Mouse (Mus musculus) hindbrain, postnatal 0 days (tissue): ENCODE measurements around the gene Shc4. TPM values are rescaled to one million over a fixed set of nuclear protein-coding genes. Genes with fewer than 3 reads are reported as not detected.

ENCODE experiments used
- ATAC-seq: fragments of 200-750 bp; cut with Nextera tagmentation; 2 replicates; pipeline ENCODE4 v1.8.0; 2017; ENCODE audit warnings: mild to moderate bottlenecking, moderate TSS enrichment, moderate library complexity
- DNase-seq: peaks from one replicate; pipeline ENCODE4 v3.0.0-alpha.2; 2015; ENCODE audit warnings: low spot score
- H3K27ac ChIP-seq: fragments of 300-500 bp; sonication (generic); 2 replicates; pipeline ENCODE4 v1.5.1; 2014; ENCODE audit warnings: mild to moderate bottlenecking
- H3K27me3 ChIP-seq: fragments of 300-500 bp; sonication (generic); 2 replicates; pipeline ENCODE4 v1.6.1; 2014; ENCODE audit warnings: low read length, mixed read lengths; ENCODE audit not compliant: insufficient read depth
- H3K36me3 ChIP-seq: fragments of 300-500 bp; sonication (generic); 2 replicates; pipeline ENCODE4 v1.6.1; 2014; ENCODE audit warnings: low read length, mixed read lengths; ENCODE audit not compliant: insufficient read depth
- H3K4me1 ChIP-seq: fragments of 300-500 bp; sonication (generic); 2 replicates; pipeline ENCODE4 v1.6.1; 2014; ENCODE audit warnings: antibody characterized with exemption, low read length, mixed read lengths; ENCODE audit not compliant: insufficient read depth
- H3K4me2 ChIP-seq: fragments of 300-500 bp; sonication (generic); 2 replicates; pipeline ENCODE4 v1.6.1; 2014; ENCODE audit warnings: low read depth, mild to moderate bottlenecking, low read length, moderate library complexity, mixed read lengths
- H3K4me3 ChIP-seq: fragments of 300-500 bp; sonication (generic); 2 replicates; pipeline ENCODE4 v1.5.1; 2014; ENCODE audit warnings: low read length
- H3K9ac ChIP-seq: fragments of 300-500 bp; sonication (generic); replicated peaks from 2 replicates; pipeline ENCODE4 v1.6.1; 2014; ENCODE audit warnings: mild to moderate bottlenecking, low read length, moderate library complexity, mixed read lengths
- H3K9me3 ChIP-seq: fragments of 300-500 bp; sonication (generic); 2 replicates; pipeline ENCODE4 v1.6.1; 2016; ENCODE audit warnings: low read length, mixed read lengths
- CTCF ChIP-seq: IDR thresholded peaks from 2 replicates; pipeline ENCODE4 v1.5.1; 2016; ENCODE audit warnings: antibody characterized with exemption, control low read depth, low read depth
- WGBS: fragments of 180-500 bp; shearing (Covaris S2); extraction: QIAGEN DNeasy Blood & Tissue Kit; methylation state at CpG from one replicate; pipeline ENCODE4 v1.1.7; 2014; 5-methylcytosine and 5-hydroxymethylcytosine counted together
- polyA plus RNA-seq: library from polyadenylated mRNA; unstranded; fragments of >200 nt; fragmentation: Nextera tagmentation; extraction: Ambion mirVana; gene quantifications from 2 replicates; pipeline ENCODE4 v1.2.1, GENCODE M21; 2015
- total RNA-seq: library from RNA; depleted of rRNA; stranded (reverse); fragments of >200 nt; gene quantifications from 2 replicates; pipeline ENCODE4 v1.2.3, GENCODE M21; 2014

The Shc4 gene
- total and polyA plus RNA-seq, 2 experiments from 2014 or later = 3.9 to 9.1 TPM

DNA sequence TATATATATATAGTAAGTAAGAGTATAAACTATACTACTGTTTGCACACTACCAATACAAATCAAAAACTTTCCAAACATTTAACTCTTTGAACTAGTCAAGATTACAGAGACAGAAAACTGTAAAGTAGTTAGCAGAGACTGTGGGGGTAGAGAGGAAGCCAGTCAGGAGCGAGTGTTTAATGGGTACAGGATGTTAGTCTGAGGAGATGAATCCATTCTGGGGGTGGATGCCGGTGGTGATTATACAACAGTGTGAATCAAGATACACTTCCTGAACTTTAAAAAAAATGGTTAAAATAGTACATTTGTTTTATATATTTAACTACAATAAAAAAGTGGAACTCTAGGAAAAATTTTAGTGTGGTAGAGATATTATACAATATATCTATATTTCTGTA, 31.9 kb downstream of the Shc4 start:
- 78% methylated on average over 2 of the region's 2 CpGs for WGBS
- no peak for TF ChIP-seq CTCF
- Histone ChIP-seq H3K9me3 (no peaks in the 10 kb centered on the region), H3K9ac (no peak overlapping the region), H3K27ac (no peak overlapping the region), H3K4me3 (no peak overlapping the region), H3K27me3 (no peaks in the 10 kb centered on the region), H3K4me2 (no peak overlapping the region), H3K4me1 (no peaks in the 10 kb centered on the region), H3K36me3 (no peaks in the 10 kb centered on the region)
- no peak for DNase-seq
- no peak for ATAC-seq

DNA sequence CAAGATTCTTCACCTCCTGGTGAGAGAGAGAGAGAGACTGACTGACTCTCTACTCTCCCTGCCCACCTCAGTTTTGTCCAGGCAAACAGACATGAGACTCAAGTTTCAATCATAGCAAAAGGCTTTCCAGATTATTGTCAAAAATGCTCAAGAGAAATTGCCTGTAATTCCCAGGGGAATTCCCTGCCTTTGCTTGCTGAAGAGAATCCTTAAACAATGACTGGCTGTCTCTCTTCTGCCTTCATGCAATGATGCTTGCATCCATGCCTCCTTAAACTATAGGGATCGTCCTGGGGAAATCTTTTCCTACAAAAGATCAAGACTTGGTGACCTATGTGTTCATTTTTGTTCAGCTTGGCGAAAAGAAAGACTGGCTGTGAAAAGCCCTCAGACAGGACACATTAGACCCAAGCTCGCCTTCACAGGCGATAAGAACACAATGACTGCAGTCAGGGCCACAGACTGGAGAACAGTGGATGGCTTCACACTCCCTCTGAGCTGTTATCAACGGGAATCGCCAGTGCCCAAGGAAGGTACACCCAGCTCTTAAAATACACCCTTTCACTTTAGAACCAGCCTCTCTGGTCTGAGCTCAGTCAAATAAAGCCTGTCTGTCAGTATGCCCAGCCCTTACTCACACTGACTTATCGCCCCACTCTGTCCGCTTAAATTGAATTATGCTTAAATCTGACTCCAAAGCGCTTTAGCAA, 38.4 kb downstream of the Shc4 start:
- Histone ChIP-seq H3K9me3 (no peaks in the 10 kb centered on the region), H3K4me2 (no peak overlapping the region), H3K27ac (peak overlapping the region; percentile 48; the same call in 1 of the 2 replicates), H3K4me1 (no peaks in the 10 kb centered on the region), H3K9ac (no peak overlapping the region), H3K4me3 (no peak overlapping the region), H3K36me3 (no peaks in the 10 kb centered on the region), H3K27me3 (no peaks in the 10 kb centered on the region)
- no peak for ATAC-seq
- DNase-seq = no peak
- TF ChIP-seq CTCF = no peak
- WGBS = 51% methylated on average over 9 of the region's 9 CpGs

DNA sequence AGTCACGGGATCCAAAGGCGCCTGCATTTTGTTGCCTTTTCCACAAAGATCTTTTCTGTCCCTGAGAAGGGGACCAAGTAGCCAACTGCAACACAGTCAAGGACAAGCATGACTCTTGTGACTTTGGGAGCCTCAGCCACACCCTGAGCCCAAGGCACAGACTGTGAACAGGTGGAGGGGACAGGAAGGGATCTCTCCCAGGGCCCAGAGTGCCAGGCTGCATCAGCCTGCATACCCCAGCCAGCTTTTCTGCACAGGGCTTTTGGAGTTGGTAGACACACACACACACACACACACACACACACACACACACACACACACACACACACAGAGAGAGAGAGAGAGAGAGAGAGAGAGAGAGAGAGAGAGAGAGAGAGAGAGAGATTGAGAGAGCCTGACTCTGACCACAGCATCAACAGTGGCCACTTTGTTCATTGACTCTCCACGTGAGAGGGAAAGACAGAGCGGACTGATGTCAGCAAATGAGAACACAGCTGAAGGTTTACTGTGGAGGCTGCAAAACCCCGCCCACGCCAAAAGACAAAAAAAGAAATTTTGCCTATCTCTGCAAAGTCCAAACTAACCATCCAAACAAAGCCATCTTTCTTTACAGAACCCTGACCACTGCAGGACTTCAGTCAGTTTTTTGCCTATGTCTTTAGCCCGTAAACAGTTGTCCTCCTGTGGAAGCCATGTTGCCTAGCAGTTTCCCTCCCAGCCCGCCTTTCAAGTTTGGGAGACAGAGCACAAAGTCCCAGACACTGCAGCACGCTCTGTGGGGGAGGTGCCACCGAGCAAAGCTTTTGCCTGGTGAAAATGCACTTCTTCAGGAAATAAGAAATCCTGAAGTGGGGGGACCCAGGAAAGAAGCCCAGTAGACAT, 39.1 kb downstream of the Shc4 start:
- Histone ChIP-seq H3K27ac (peak overlapping the region; percentile 48; the same call in 1 of the 2 replicates), H3K4me1 (no peaks in the 10 kb centered on the region), H3K9ac (no peak overlapping the region), H3K4me3 (no peak overlapping the region), H3K4me2 (no peak overlapping the region), H3K36me3 (no peaks in the 10 kb centered on the region), H3K27me3 (no peaks in the 10 kb centered on the region), H3K9me3 (no peaks in the 10 kb centered on the region)
- ATAC-seq = peak; percentile 87; the same call in 1 of the 2 replicates
- WGBS = 56% methylated on average over 10 of the region's 10 CpGs
- no peak for TF ChIP-seq CTCF
- peak; percentile 25 for DNase-seq

DNA sequence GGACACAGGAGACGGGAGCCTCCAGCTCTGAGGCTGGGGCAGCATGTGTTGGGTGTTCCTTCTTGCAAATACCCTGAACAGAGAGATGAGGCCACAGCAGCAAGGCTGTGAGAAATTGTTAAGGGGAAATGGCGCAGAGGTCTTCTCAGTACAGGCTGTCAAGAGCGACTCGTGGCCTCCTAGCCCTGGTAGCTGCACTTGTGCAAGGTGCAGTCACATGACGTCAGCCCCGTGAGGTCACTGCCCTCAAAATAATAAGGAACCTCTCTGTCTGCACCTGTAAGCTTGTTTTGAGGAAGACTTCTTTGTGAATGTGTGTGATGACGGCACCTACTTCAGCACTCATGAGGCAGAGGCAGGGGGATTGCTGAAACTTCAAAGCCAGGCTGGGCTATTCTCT, 40.1 kb downstream of the Shc4 start:
- no peaks in the 10 kb centered on the region for H3K4me1 ChIP-seq
- no peak overlapping the region for H3K4me2 ChIP-seq
- no peak overlapping the region for H3K9ac ChIP-seq
- WGBS = 72% methylated on average over 7 of the region's 7 CpGs
- no peak overlapping the region for H3K4me3 ChIP-seq
- TF ChIP-seq CTCF = no peak
- H3K27me3 ChIP-seq = no peaks in the 10 kb centered on the region
- H3K36me3 ChIP-seq = no peaks in the 10 kb centered on the region
- no peak overlapping the region for H3K27ac ChIP-seq
- DNase-seq (no peak), ATAC-seq (no peak)
- H3K9me3 ChIP-seq = no peaks in the 10 kb centered on the region

DNA sequence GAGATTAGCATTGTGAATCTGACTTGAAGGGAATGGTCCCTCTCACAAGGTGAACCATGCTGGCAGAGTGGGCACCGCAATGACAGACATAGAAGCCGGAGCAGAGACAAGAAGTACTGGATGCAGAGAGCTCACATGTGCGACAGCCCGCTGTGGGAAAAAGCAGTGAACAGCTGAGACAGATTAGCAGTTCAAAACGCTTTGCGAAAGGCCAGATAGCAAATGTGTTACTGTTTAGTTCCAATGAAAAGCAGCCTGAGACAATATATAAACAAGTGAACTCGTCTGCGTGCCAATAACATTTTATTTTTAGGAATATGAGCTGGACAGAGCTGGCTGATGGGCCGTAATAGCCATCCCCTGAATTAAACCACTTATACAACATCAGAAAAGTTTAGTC, 42.1 kb downstream of the Shc4 start:
- no peak overlapping the region for H3K4me3 ChIP-seq
- no peak for TF ChIP-seq CTCF
- DNase-seq (no peak), ATAC-seq (no peak)
- H3K27me3 ChIP-seq = no peaks in the 10 kb centered on the region
- H3K4me1 ChIP-seq = no peaks in the 10 kb centered on the region
- no peak overlapping the region for H3K27ac ChIP-seq
- no peaks in the 10 kb centered on the region for H3K9me3 ChIP-seq
- WGBS = 74% methylated on average over 9 of the region's 9 CpGs
- H3K9ac ChIP-seq = no peak overlapping the region
- no peaks in the 10 kb centered on the region for H3K36me3 ChIP-seq
- no peak overlapping the region for H3K4me2 ChIP-seq

DNA sequence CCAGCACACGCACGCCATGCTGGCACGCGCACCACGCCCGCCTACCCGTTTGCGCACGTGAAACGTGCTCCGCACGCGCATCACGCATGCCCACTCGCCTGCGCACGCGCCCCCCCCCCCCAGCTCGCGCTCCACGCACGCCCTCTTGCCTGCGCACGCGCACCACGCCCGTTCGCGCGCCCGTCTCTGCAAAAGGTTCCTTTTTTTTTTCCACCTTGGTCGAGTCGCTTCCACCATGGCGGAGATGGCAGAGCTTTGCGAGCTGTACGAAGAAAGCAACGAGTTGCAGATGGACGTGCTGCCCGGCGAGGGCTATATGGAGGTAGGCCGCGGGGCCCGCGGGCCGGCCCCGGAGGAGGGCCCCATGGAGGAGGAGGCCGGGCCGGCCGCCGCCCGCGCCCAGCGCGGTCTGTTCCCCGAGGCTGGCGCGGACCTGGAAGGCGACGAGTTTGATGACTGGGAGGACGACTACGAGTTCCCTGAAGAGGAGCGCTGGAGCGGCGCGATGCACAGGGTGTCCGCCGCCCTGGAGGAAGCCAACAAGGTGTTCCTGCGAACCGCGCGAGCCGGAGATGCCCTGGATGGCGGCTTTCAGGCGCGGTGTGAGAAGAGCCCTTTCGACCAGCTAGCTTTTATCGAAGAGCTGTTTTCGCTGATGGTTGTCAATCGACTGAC, 50.9 kb downstream of the Shc4 start, which contains the start of gene Eid1:
Eid1 (plus strand) TSS at position 139 of the 675 bp plus-strand sequence.
- ATAC-seq (peak; percentile 96), DNase-seq (peak; percentile 96)
- under 1% methylated on average over 71 of the region's 79 CpGs for WGBS
- H3K4me3 ChIP-seq = peak within 1 kb of the TSS; percentile 88
- TF ChIP-seq CTCF = no peak
- H3K36me3 ChIP-seq = no peaks in the 10 kb centered on the region
- no peaks in the 10 kb centered on the region for H3K27me3 ChIP-seq
- no peaks in the 10 kb centered on the region for H3K9me3 ChIP-seq
- H3K9ac ChIP-seq = peak within 1 kb of the TSS; percentile 93
- peak within 1 kb of the TSS; percentile 68 for H3K4me2 ChIP-seq
- H3K27ac ChIP-seq = peak within 1 kb of the TSS; percentile 98
- peaks cover 9% of the 10 kb centered on the region for H3K4me1 ChIP-seq
